Mouse (Mus musculus): Measurements from ENCODE around the gene Ap3d1. TPM values are rescaled to one million over a fixed set of nuclear protein-coding genes. Genes with fewer than 3 reads are reported as not detected.
A peak's percentile ranks its signal among the peaks of the same experiment; 100 is the strongest.

Gene Ap3d1
- polyA plus RNA-seq (2012; rRNA removed): 111 and 136 TPM in 2 replicates

DNA sequence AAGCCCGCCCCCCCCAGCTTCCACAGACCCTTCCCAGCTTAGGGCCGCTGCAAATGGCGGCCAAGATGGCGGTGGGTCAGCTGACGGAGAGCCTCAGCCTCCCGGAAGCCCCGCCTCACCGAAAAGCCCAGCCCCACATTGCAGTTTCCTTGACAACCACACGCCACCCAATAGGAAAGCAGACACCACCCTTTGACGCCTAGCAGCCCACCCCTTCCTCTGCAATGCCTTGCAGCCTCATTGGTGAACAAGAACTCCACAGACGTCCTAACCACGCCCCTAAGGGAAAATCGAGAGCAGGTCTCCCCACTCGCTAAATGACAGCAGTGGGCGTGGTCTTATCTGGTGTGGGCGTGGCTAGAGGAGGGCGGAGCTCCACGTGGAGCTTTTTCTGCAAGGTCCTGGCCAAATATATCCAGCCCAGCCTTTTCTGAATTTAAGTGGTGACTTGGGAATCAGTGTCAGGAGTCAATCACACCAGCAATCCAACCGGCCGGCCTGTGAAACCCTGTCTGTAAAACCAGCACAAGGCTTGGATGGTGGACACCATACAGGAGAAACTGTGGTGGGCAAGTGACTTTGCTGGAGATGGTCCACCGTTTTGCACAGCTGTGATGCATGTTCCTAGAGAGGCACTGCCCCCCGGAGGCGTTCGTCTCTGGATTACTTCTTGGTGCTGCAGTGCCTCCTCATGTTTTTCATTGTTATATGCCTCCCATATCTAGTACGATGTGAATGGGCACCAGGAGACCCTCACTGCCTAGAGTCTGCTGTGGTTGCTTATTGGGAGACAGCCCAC, at the start of gene Ap3d1:
Ap3d1 (minus strand) TSS at position 85 of the 799 bp plus-strand sequence.
- peak; percentile 97 for DNase-seq
- WGBS: 2% methylated on average over 25 of the region's 25 CpGs

DNA sequence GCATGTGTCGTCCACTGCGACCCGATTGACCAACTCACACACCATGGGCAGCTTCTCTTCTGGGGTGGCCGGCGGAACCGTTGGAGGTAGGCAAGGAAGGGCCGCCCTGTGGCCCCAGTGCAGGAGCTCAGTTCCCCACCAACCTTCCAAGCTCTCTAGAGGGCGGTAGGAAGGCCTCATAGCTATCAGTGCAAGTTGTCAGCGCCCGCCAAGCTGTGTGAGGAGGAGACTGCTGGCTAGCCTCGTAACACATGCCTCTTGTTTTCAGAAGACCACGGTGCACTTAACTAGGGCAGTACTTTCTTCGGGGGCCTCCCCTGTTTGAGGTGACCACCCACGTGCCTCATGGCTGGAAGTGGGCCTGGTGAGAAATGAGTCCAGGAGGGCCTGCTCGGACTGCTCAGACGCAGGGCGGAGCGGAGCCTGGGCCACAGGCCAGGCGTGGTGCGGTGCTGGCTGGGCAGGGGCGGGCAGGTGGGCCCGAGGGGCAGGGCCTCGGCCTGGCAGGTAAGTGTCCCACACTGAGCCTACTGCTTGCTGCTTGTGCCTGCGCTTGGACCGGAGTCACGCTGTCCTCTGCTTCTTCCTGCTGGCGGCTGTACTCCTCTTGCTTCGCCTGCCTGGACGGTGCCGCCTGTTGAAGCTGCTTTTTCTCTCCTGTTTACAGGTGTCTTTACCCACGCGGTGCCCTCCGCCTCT, 49.6 kb upstream of the Ap3d1 start:
- WGBS: 77% methylated on average over 33 of the region's 33 CpGs
- Histone ChIP-seq H3K4me3 (replicated peaks; ENCODE audit: extremely low read depth, low read depth, low read length) (no peak overlapping the region), H3K4me1 (ENCODE audit: control insufficient read depth, insufficient read depth, low read length) (0 out of 2 replicates have a peak, but pooled peaks cover under 1% of the 10 kb centered on the region)
- TF ChIP-seq POLR2A (IDR thresholded peaks at IDR 0.05; ENCODE audit: borderline replicate concordance, extremely low read depth, low read depth, low read length) (no peak), CTCF (IDR thresholded peaks at IDR 0.05; ENCODE audit: insufficient read depth, low read length) (no peak)
- DNase-seq: no peak

More for the DNA sequence above, at the start of gene Ap3d1:
- TF ChIP-seq POLR2A (IDR thresholded peaks at IDR 0.05; ENCODE audit: borderline replicate concordance, extremely low read depth, low read depth, low read length) (peak; percentile 70; the same call in 1 of the 2 replicates), CTCF (IDR thresholded peaks at IDR 0.05; ENCODE audit: insufficient read depth, low read length) (no peak)
- H3K4me1 ChIP-seq (ENCODE audit: control insufficient read depth, insufficient read depth, low read length): peaks cover 17% of the 10 kb centered on the region
- H3K4me3 ChIP-seq (replicated peaks; ENCODE audit: extremely low read depth, low read depth, low read length): peak within 1 kb of the TSS; percentile 92

- no peak for DNase-seq
- 84% methylated on average over 19 of the region's 19 CpGs for WGBS
- no peak for TF ChIP-seq POLR2A (IDR thresholded peaks at IDR 0.05; ENCODE audit: borderline replicate concordance, extremely low read depth, low read depth, low read length)
- no peak for TF ChIP-seq CTCF (IDR thresholded peaks at IDR 0.05; ENCODE audit: insufficient read depth, low read length)
- Histone ChIP-seq H3K4me1 (ENCODE audit: control insufficient read depth, insufficient read depth, low read length) (no peaks in the 10 kb centered on the region), H3K4me3 (replicated peaks; ENCODE audit: extremely low read depth, low read depth, low read length) (no peak overlapping the region)
Observed at GRCm38 (mm10) chr10:80790761-80791404, 48.8 kb upstream of the Ap3d1 start.

- TF ChIP-seq CTCF (IDR thresholded peaks at IDR 0.05; ENCODE audit: insufficient read depth, low read length) (no peak), POLR2A (IDR thresholded peaks at IDR 0.05; ENCODE audit: borderline replicate concordance, extremely low read depth, low read depth, low read length) (no peak)
- 81% methylated on average over 2 of the region's 2 CpGs for whole genome bisulfite sequencing
- no peak for DNase-seq
- Histone ChIP-seq H3K4me1 (ENCODE audit: control insufficient read depth, insufficient read depth, low read length) (no peaks in the 10 kb centered on the region), H3K4me3 (replicated peaks; ENCODE audit: extremely low read depth, low read depth, low read length) (no peak overlapping the region)
Observed at GRCm38 (mm10) chr10:80787517-80787916, 45.5 kb upstream of the Ap3d1 start.

DNA sequence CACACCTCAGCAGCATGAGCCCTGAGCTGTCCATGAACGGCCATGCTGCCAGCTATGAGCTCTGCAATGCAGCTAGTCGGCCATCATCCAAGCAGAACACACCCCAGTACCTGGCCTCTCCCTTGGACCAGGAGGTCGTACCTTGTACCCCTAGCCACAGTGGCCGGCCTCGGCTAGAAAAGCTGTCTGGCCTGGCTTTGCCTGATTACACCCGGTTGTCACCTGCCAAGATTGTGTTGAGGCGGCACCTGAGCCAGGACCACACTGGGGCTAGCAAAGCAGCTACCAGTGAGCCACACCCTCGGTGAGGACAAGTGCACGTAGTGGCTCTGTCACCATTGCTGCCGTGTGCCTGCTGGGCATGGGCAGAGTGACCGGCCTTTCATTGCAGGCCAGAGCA, 43.9 kb upstream of the Ap3d1 start:
- no peak overlapping the region for H3K4me3 ChIP-seq (replicated peaks; ENCODE audit: extremely low read depth, low read depth, low read length)
- TF ChIP-seq POLR2A (IDR thresholded peaks at IDR 0.05; ENCODE audit: borderline replicate concordance, extremely low read depth, low read depth, low read length) (no peak), CTCF (IDR thresholded peaks at IDR 0.05; ENCODE audit: insufficient read depth, low read length) (no peak)
- no peak for DNase-seq
- H3K4me1 ChIP-seq (ENCODE audit: control insufficient read depth, insufficient read depth, low read length): no peaks in the 10 kb centered on the region
- 90% methylated on average over 11 of the region's 11 CpGs for WGBS

GRCm38 (mm10) chr10:80784871-80785270, 42.8 kb upstream of the Ap3d1 start:
- TF ChIP-seq POLR2A (IDR thresholded peaks at IDR 0.05; ENCODE audit: borderline replicate concordance, extremely low read depth, low read depth, low read length) (no peak), CTCF (IDR thresholded peaks at IDR 0.05; ENCODE audit: insufficient read depth, low read length) (no peak)
- DNase-seq: no peak
- H3K4me1 ChIP-seq (ENCODE audit: control insufficient read depth, insufficient read depth, low read length): no peaks in the 10 kb centered on the region
- 85% methylated on average over 12 of the region's 12 CpGs for WGBS
- no peak overlapping the region for H3K4me3 ChIP-seq (replicated peaks; ENCODE audit: extremely low read depth, low read depth, low read length)

GRCm38 (mm10) chr10:80784302-80784701, 42.2 kb upstream of the Ap3d1 start:
- H3K4me3 ChIP-seq (replicated peaks; ENCODE audit: extremely low read depth, low read depth, low read length): no peak overlapping the region
- no peaks in the 10 kb centered on the region for H3K4me1 ChIP-seq (ENCODE audit: control insufficient read depth, insufficient read depth, low read length)
- DNase-seq: no peak
- TF ChIP-seq POLR2A (IDR thresholded peaks at IDR 0.05; ENCODE audit: borderline replicate concordance, extremely low read depth, low read depth, low read length) (no peak), CTCF (IDR thresholded peaks at IDR 0.05; ENCODE audit: insufficient read depth, low read length) (no peak)
- WGBS: 98% methylated on average over 2 of the region's 2 CpGs

GRCm38 (mm10) chr10:80779565-80779964, 37.5 kb upstream of the Ap3d1 start:
- Histone ChIP-seq H3K4me3 (replicated peaks; ENCODE audit: extremely low read depth, low read depth, low read length) (no peak overlapping the region), H3K4me1 (ENCODE audit: control insufficient read depth, insufficient read depth, low read length) (no peaks in the 10 kb centered on the region)
- DNase-seq: no peak
- TF ChIP-seq POLR2A (IDR thresholded peaks at IDR 0.05; ENCODE audit: borderline replicate concordance, extremely low read depth, low read depth, low read length): no peak
- no peak for TF ChIP-seq CTCF (IDR thresholded peaks at IDR 0.05; ENCODE audit: insufficient read depth, low read length)

DNA sequence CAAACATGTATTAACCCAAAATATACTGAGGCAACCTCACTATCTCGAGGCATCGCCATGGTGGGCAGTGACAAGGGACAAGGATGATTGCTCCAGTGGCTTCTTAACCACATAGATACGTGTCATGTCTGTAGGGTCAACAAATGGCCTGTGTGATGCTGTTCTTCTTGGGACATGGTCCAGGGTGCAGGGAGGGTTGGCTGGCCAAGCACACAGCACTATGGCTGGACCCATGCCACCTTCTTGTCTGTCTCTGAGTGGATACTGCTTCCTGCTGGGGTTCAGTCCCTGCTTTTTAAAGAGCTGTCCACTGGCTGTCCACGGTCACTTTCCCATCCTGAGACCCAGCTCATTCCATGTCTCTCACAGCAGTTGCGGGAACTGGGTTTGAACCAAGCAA, 35.1 kb upstream of the Ap3d1 start:
- 83% methylated on average over 5 of the region's 5 CpGs for WGBS
- no peak for DNase-seq
- TF ChIP-seq POLR2A (IDR thresholded peaks at IDR 0.05; ENCODE audit: borderline replicate concordance, extremely low read depth, low read depth, low read length): no peak
- TF ChIP-seq CTCF (IDR thresholded peaks at IDR 0.05; ENCODE audit: insufficient read depth, low read length): no peak
- H3K4me1 ChIP-seq (ENCODE audit: control insufficient read depth, insufficient read depth, low read length): no peaks in the 10 kb centered on the region
- no peak overlapping the region for H3K4me3 ChIP-seq (replicated peaks; ENCODE audit: extremely low read depth, low read depth, low read length)
